Mouse (Mus musculus): Measurements from ENCODE around the gene Ywhag. TPM values are rescaled to one million over a fixed set of nuclear protein-coding genes. Genes with fewer than 3 reads are reported as not detected.

Ywhag gene
- polyA plus RNA-seq (2014; fragmentation: Nextera tagmentation; extraction: Ambion mirVana) = 93.3 and 95.7 TPM in 2 replicates

GRCm38 (mm10) chr5:135934481-135935175 is at the start of gene Ywhag:
Gene Ywhag (minus strand): TSS chr5:135934616.
- under 1% methylated on average over 48 of the region's 48 CpGs for WGBS
- H3K4me1 ChIP-seq (replicated peaks; ENCODE audit: control insufficient read depth, insufficient read depth, low read length) = peaks cover 7% of the 10 kb centered on the region; the same call in 1 of the 2 replicates
- DNase-seq (ENCODE audit: low spot score) (peak; percentile 99), ATAC-seq (replicated peaks; ENCODE audit: low FRiP score, low TSS enrichment, low read depth) (peak; percentile 96)
- H3K27me3 ChIP-seq (replicated peaks; ENCODE audit: control insufficient read depth, insufficient read depth, low read length) = no peaks in the 10 kb centered on the region
- peak within 1 kb of the TSS; percentile 54 for H3K4me2 ChIP-seq (ENCODE audit: low read length)
- H3K9ac ChIP-seq (ENCODE audit: low read length) = peak within 1 kb of the TSS; percentile 77
- H3K4me3 ChIP-seq (ENCODE audit: low read depth, low read length) = peak within 1 kb of the TSS; percentile 75
- peaks cover 28% of the 10 kb centered on the region for H3K36me3 ChIP-seq (ENCODE audit: control insufficient read depth, insufficient read depth, low read length)
- H3K9me3 ChIP-seq (ENCODE audit: control insufficient read depth, low read length) = no peaks in the 10 kb centered on the region
- peak within 1 kb of the TSS; percentile 98 for H3K27ac ChIP-seq (ENCODE audit: low read depth)

- Histone ChIP-seq H3K36me3 (ENCODE audit: control insufficient read depth, insufficient read depth, low read length) (no peaks in the 10 kb centered on the region), H3K9ac (ENCODE audit: low read length) (no peak overlapping the region), H3K9me3 (ENCODE audit: control insufficient read depth, low read length) (no peaks in the 10 kb centered on the region), H3K27ac (ENCODE audit: low read depth) (no peak overlapping the region), H3K4me1 (replicated peaks; ENCODE audit: control insufficient read depth, insufficient read depth, low read length) (no peaks in the 10 kb centered on the region), H3K27me3 (replicated peaks; ENCODE audit: control insufficient read depth, insufficient read depth, low read length) (no peaks in the 10 kb centered on the region), H3K4me2 (ENCODE audit: low read length) (no peak overlapping the region), H3K4me3 (ENCODE audit: low read depth, low read length) (no peak overlapping the region)
- DNase-seq (ENCODE audit: low spot score) (peak; percentile 83), ATAC-seq (replicated peaks; ENCODE audit: low FRiP score, low TSS enrichment, low read depth) (peak; percentile 70; the same call in 1 of the 2 replicates)
- 36% methylated on average over 6 of the region's 6 CpGs for WGBS
Observed at GRCm38 (mm10) chr5:135982398-135982797, 48.0 kb upstream of the Ywhag start.

- Histone ChIP-seq H3K27ac (ENCODE audit: low read depth) (no peak within 1 kb of the TSS), H3K9ac (ENCODE audit: low read length) (no peak within 1 kb of the TSS), H3K9me3 (ENCODE audit: control insufficient read depth, low read length) (no peaks in the 10 kb centered on the region), H3K4me1 (replicated peaks; ENCODE audit: control insufficient read depth, insufficient read depth, low read length) (no peaks in the 10 kb centered on the region), H3K4me2 (ENCODE audit: low read length) (no peak within 1 kb of the TSS), H3K36me3 (ENCODE audit: control insufficient read depth, insufficient read depth, low read length) (no peaks in the 10 kb centered on the region), H3K4me3 (ENCODE audit: low read depth, low read length) (no peak within 1 kb of the TSS), H3K27me3 (replicated peaks; ENCODE audit: control insufficient read depth, insufficient read depth, low read length) (no peaks in the 10 kb centered on the region)
- DNase-seq (ENCODE audit: low spot score) = no peak
- WGBS = 78% methylated on average over 8 of the region's 8 CpGs
- ATAC-seq (replicated peaks; ENCODE audit: low FRiP score, low TSS enrichment, low read depth) = no peak
Observed at GRCm38 (mm10) chr5:135979904-135980303, 45.5 kb upstream of the Ywhag start, which contains the start of gene Zp3. Gene Zp3 (plus strand): TSS chr5:135980099.

GRCm38 (mm10) chr5:135979381-135979780 is 45.0 kb upstream of the Ywhag start:
- H3K36me3 ChIP-seq (ENCODE audit: control insufficient read depth, insufficient read depth, low read length) = no peaks in the 10 kb centered on the region
- H3K4me1 ChIP-seq (replicated peaks; ENCODE audit: control insufficient read depth, insufficient read depth, low read length) = no peaks in the 10 kb centered on the region
- 83% methylated on average over 5 of the region's 5 CpGs for WGBS
- H3K4me2 ChIP-seq (ENCODE audit: low read length) = no peak overlapping the region
- H3K27me3 ChIP-seq (replicated peaks; ENCODE audit: control insufficient read depth, insufficient read depth, low read length) = no peaks in the 10 kb centered on the region
- H3K4me3 ChIP-seq (ENCODE audit: low read depth, low read length) = no peak overlapping the region
- H3K9me3 ChIP-seq (ENCODE audit: control insufficient read depth, low read length) = no peaks in the 10 kb centered on the region
- no peak overlapping the region for H3K9ac ChIP-seq (ENCODE audit: low read length)
- DNase-seq (ENCODE audit: low spot score) = no peak
- H3K27ac ChIP-seq (ENCODE audit: low read depth) = no peak overlapping the region
- ATAC-seq (replicated peaks; ENCODE audit: low FRiP score, low TSS enrichment, low read depth) = no peak

- Histone ChIP-seq H3K4me2 (ENCODE audit: low read length) (no peak overlapping the region), H3K36me3 (ENCODE audit: control insufficient read depth, insufficient read depth, low read length) (no peaks in the 10 kb centered on the region), H3K4me3 (ENCODE audit: low read depth, low read length) (no peak overlapping the region), H3K9ac (ENCODE audit: low read length) (no peak overlapping the region), H3K27me3 (replicated peaks; ENCODE audit: control insufficient read depth, insufficient read depth, low read length) (no peaks in the 10 kb centered on the region), H3K9me3 (ENCODE audit: control insufficient read depth, low read length) (no peaks in the 10 kb centered on the region), H3K4me1 (replicated peaks; ENCODE audit: control insufficient read depth, insufficient read depth, low read length) (no peaks in the 10 kb centered on the region), H3K27ac (ENCODE audit: low read depth) (no peak overlapping the region)
- ATAC-seq (replicated peaks; ENCODE audit: low FRiP score, low TSS enrichment, low read depth) (no peak), DNase-seq (ENCODE audit: low spot score) (no peak)
- 86% methylated on average over 8 of the region's 8 CpGs for WGBS
Observed at GRCm38 (mm10) chr5:135975893-135976668, 41.7 kb upstream of the Ywhag start.

GRCm38 (mm10) chr5:135974365-135974764 is 39.9 kb upstream of the Ywhag start, which contains the start of gene Ssc4d:
Gene Ssc4d (minus strand): TSS chr5:135974531.
- no peaks in the 10 kb centered on the region for H3K4me1 ChIP-seq (replicated peaks; ENCODE audit: control insufficient read depth, insufficient read depth, low read length)
- H3K9ac ChIP-seq (ENCODE audit: low read length) = peak within 1 kb of the TSS; percentile 13; the same call in 1 of the 2 replicates
- peak within 1 kb of the TSS; percentile 33; the same call in 1 of the 2 replicates for H3K4me2 ChIP-seq (ENCODE audit: low read length)
- no peaks in the 10 kb centered on the region for H3K27me3 ChIP-seq (replicated peaks; ENCODE audit: control insufficient read depth, insufficient read depth, low read length)
- no peak within 1 kb of the TSS for H3K4me3 ChIP-seq (ENCODE audit: low read depth, low read length)
- 0 out of 2 replicates have a peak, but pooled peaks have one; percentile 19 for ATAC-seq (replicated peaks; ENCODE audit: low FRiP score, low TSS enrichment, low read depth)
- H3K27ac ChIP-seq (ENCODE audit: low read depth) = no peak within 1 kb of the TSS
- no peaks in the 10 kb centered on the region for H3K9me3 ChIP-seq (ENCODE audit: control insufficient read depth, low read length)
- no peaks in the 10 kb centered on the region for H3K36me3 ChIP-seq (ENCODE audit: control insufficient read depth, insufficient read depth, low read length)
- WGBS = 14% methylated on average over 9 of the region's 9 CpGs
- DNase-seq (ENCODE audit: low spot score) = no peak

- Histone ChIP-seq H3K9me3 (ENCODE audit: control insufficient read depth, low read length) (no peaks in the 10 kb centered on the region), H3K4me1 (replicated peaks; ENCODE audit: control insufficient read depth, insufficient read depth, low read length) (no peaks in the 10 kb centered on the region), H3K9ac (ENCODE audit: low read length) (no peak overlapping the region), H3K27me3 (replicated peaks; ENCODE audit: control insufficient read depth, insufficient read depth, low read length) (no peaks in the 10 kb centered on the region), H3K4me3 (ENCODE audit: low read depth, low read length) (no peak overlapping the region), H3K27ac (ENCODE audit: low read depth) (no peak overlapping the region), H3K36me3 (ENCODE audit: control insufficient read depth, insufficient read depth, low read length) (no peaks in the 10 kb centered on the region), H3K4me2 (ENCODE audit: low read length) (no peak overlapping the region)
- no peak for ATAC-seq (replicated peaks; ENCODE audit: low FRiP score, low TSS enrichment, low read depth)
- 80% methylated on average over 7 of the region's 7 CpGs for WGBS
- DNase-seq (ENCODE audit: low spot score) = no peak
Observed at GRCm38 (mm10) chr5:135971876-135972275, 37.5 kb upstream of the Ywhag start.

GRCm38 (mm10) chr5:135970247-135970646 is 35.8 kb upstream of the Ywhag start:
- ATAC-seq (replicated peaks; ENCODE audit: low FRiP score, low TSS enrichment, low read depth) = no peak
- no peaks in the 10 kb centered on the region; the same call in 1 of the 2 replicates for H3K4me1 ChIP-seq (replicated peaks; ENCODE audit: control insufficient read depth, insufficient read depth, low read length)
- H3K4me3 ChIP-seq (ENCODE audit: low read depth, low read length) = no peak overlapping the region
- no peaks in the 10 kb centered on the region for H3K36me3 ChIP-seq (ENCODE audit: control insufficient read depth, insufficient read depth, low read length)
- no peak for DNase-seq (ENCODE audit: low spot score)
- 66% methylated on average over 6 of the region's 6 CpGs for WGBS
- no peaks in the 10 kb centered on the region for H3K9me3 ChIP-seq (ENCODE audit: control insufficient read depth, low read length)
- no peaks in the 10 kb centered on the region for H3K27me3 ChIP-seq (replicated peaks; ENCODE audit: control insufficient read depth, insufficient read depth, low read length)
- H3K4me2 ChIP-seq (ENCODE audit: low read length) = no peak overlapping the region
- H3K9ac ChIP-seq (ENCODE audit: low read length) = no peak overlapping the region
- no peak overlapping the region for H3K27ac ChIP-seq (ENCODE audit: low read depth)

All from intestine, embryonic 14.5 days (tissue).